Mouse (Mus musculus) cerebellum, postnatal 14 days (tissue): ENCODE measurements at regions not wholly inside any gene's neighbourhood (a gene's known extent, or its start where the extent isn't known, plus 50 kb on each side); places are given as distances from the start of the nearest gene placed in this dataset.

Source experiments
- DNase-seq, 2 experiments: peaks; one replicate each; pipeline ENCODE4 v3.0.0; 2021; ENCODE audit warnings: mixed read lengths in 2 of 2

DNA sequence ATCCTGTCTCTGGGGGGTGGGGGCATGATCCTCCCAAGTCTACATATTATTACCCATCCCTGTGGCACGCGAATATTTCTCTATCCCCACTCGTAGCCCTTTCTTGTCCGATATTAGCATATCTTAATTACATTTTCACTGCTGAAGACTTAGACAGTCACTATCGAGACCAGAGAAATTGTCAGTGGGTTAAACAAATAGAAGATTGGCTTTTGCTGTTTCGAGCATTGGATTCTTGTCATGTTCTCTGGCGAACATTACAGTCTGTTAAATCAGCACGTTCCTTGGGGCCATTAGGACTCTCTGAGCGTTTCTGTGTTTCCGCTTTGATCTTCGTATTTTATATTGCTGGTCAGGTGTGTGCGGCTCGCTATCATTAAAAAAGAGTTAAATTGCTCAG lies 129.6 kb upstream of the Psmd7 start:
- no peak for DNase-seq

DNA sequence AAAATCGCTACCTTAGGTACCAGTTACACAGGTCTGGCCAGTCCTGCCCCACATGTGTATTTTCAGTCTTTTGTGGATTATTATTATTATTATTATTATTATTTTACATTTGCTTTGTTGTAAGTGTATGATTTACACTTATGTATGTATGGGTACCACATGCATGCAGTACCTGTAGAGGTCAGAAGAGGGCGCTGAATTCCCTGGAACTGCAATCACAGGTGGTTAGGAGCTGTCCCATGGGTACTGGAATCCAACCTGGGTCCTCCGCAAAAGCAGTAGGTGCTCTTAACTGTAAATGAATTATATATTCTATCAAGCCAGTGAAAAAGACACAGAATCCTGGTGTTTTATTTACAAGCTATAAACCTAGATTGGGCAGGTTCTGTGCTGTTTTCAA lies 131.4 kb upstream of the Psmd7 start:
- peak in 1 of 2 experiments; percentile 11 for DNase-seq

DNA sequence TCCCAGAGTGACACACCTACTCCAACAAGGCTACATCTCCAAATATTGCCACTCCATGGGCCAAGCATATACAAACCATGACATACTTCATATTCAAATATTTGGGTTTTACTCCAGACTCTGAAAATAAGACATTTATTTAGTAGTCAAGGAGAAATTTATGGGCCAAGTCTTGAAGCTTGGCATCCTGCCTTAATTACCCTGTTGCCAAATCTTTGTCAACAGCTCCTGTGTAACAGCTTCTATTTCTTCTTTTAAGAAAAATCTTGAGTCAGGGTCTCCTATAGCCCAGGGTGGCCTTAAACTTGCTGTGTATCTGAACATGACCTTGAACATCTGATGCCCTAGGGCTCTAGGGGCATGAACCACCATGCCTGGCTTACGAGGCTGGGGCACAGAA lies 138.5 kb upstream of the Psmd7 start:
- no peak for DNase-seq

DNA sequence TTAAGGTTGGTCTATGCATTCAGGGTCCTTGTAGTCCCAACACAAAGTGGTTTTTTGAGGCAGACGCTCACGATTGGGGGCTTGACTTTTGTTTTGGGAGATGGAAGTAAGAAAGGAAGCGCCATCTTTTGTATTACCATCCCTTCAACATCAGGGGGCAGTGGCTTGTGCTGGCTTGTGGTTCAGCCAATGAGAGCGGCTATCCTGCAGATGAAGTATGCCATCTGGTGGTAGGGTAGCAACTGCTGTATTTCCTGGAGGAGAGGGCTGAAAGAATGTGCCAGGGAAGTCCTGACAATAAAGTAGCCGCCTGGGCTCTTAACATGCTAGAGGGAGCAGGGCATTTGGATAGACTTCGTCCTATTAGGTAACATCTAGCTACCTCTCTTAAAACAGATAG lies 139.0 kb upstream of the Psmd7 start:
- DNase-seq, result no peak

DNA sequence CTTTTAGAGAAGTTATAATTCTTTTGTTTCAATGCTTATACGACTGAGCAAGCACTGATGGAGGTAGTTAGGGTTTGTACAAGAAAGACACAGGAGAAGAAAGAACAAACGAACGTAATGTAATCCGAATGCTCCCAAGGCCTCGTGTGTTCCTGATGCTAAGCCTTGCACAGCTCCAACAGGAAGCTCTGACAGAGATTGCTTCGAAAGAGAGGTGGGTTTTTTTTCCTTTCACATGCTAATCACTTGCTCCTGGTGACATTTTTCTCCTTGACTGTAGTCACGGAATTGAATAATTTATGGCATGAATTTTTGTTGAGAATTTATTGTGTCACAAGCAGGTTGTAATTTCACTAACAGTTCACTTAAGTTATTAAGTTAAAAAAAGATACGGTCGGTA lies 150.8 kb upstream of the Psmd7 start:
- DNase-seq, result no peak

DNA sequence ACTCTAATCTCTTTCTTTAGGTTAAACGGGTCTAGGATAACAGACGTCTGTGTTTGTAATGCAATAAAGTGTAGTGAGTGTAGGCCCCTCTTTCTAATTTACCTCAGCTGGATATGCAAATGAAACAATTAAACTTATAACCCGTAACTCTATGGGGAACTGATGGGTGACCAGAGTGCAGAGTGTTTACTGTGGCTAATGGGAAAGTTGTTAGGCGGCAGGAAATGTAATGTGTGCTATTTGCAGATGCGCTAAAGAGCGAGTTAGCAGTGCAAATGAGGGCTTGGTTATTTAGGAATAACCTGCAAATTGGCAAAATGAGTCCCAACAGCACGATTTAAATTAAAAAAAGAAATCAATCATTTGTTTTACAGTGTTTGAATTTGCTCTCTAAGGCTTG lies 168.8 kb upstream of the Psmd7 start:
- no peak for DNase-seq

DNA sequence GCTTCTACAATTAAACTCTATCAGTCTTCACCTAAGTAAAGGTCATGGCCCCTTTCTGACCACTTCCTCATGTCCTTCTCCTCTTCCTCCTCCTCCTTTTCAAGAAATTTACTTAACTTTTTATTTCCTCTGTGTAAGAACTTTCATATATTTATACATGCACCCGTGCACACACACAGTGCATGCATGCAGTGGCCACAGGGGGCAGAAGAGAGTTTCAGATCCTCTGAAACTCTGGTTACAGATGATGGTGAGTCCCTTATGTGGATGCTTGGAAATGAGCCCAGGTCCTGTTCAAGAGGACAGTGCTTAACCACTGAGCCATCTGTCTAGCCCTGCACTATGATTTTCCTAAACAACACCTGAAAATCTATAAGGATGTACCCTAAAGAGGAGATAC lies 170.4 kb upstream of the Psmd7 start:
- peak in 1 of 2 experiments; percentile 5 for DNase-seq

DNA sequence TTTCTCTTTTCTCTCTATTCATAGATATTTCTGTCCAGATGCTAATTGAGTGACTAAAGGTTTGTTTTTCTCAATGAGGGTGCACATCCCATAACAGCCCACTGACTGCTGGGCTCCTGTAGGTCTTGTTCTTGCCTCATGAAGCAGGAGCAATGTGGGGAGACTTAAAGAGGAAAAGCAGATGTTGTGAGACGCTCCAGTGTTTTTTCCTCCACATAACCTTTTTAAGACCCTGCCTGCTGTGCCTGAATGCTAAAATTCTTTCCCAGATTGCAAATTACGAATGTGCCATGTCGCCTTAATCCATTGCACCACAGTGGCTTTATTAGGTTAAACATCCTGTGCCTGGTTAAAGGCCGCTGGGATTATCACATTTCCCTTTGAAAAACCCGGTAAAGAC lies 165.5 kb upstream of the Zfhx3 start:
- DNase-seq, result no peak

DNA sequence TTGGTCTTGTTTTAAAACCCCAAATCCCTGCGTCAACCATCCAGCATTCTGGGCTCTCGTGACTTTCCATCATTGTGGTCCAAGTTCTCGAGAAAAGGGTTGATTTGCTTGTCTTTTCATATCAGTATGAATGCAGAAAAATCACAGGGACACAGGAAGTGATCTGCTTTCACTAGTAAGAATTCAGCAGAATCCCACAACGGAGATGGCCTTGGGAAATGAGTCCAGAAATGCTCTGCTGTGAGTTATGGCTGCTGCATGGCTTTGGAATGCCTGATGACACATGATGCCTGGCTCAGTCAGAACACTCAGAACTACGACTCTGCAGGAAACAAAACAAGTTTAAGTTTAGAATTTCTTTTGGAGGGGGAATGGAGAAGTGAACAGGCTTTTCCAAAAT lies 156.7 kb upstream of the Zfhx3 start:
- no peak for DNase-seq

DNA sequence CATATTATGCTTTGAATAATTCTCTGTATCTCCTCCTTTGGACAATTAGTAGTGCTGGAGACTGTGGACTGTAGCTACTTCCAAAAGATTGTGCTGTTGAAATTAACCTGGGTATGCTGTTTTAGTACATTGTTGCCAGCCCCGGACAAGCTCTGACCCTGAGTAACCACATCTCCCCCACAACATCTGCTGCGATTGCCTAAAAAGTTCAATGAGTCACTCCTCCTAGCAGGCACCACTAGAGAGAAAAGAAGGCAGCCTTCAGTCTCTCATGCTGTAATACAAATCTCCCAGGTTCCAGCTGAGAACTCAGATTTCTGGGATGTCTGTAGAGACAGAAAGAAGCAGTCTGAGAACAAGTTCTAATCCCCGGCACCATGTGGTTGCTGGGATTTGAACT lies 150.2 kb upstream of the Zfhx3 start:
- no peak for DNase-seq

DNA sequence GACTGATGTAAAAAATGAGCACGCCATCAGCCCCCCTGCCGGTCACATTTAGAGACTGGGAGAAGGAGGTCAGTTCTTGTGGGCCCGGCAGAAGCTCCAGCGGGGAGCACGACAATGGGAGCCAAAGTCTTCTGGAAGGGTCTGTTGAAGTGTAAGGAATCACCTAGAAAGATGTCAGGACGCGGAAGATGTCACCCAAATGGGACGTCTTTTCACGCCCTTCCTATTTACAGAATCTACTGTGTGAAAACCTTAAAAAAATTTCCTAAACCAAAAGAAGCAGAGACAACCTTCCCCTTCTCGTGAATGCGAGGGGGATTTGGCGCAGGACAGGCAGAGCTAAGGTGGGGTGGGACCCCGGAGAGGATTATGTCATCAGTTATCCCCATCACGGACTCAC lies 127.5 kb upstream of the Zfhx3 start:
- no peak for DNase-seq

DNA sequence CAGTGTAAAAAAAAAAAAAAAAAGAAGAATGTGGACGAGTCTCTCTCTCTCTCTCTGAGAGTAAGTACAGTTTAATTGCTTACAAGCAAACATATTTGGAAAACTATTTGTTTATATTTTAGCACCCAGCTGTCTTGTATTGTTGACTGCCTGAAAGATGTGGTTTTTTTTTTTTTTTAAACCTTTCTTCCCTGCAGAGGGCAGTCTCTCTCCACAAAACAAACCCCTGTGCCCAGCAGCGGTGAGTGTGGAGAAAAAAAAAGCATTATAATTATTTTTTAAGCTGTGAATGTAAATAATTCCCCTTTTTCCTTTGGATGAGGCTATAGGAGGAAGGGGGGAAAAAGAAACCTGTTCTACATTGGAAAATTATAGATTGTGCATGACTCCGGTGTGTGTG lies 126.7 kb upstream of the Zfhx3 start:
- DNase-seq, result peak; percentile 15 to 21

DNA sequence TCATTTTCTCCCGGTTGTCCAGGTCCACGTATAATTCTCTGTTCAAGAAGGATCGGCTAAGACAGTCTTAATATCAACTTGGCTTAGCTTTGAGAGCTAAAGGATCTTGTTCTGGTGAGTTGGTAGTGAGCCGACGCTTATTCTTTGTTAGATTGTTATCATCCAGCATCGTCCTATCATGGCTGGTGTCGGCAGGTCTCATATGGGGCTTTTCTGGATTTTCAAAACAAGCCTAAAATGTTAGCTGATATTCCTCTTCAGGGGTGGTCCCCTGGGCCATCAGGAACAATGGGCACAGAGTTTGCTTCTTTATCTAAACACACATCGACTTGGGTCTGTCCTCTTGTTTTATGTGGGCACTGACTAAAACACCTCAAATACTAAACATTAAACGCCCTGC lies 124.6 kb upstream of the Zfhx3 start:
- no peak for DNase-seq

DNA sequence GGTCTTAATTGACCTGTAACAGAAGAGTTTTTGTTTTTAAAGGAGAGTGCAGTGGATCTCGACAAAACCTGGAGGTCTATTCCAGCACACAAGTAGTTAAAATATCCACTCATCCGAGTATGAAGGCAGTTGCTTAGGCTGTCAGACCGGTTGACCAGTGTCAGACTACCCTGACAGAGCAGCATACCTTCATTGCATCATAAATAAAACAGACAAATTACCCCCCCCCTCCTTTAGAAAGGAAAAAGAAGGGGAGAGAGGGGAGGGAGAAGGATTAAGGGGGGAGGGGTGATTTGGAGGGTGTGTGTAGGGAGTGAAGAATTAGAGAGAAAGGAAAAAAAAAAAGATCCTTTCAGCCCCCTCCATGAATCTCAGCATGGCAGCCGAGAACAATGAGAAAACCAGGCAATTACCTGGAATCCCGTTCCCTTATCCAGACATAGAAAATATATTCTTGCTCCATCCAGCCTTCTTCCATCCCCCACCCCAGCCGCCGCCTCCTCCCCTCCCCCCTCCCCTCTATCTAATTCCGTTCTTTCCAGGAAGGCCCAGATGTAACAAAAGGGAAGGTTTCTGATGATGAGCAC lies 122.2 kb upstream of the Zfhx3 start:
- DNase-seq, result no peak

DNA sequence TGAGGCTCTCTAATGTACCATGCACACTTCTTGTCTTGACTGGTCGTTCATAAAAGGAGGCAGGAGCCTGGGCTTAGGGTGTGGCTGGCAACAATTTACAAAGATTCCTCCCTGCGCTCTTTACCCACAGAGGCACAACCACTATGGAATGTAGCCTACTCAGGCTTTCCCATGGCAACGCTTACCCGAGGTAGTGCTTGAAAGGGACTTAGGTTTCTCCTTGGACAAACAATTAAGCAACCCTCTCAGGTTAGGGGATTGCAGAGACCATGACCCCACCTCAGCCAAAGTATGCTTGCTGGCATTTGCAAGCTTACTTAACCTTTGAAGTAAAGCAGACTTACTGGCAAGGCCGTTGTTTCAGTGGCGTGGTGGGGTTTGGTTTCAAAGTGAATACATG lies 120.9 kb upstream of the Zfhx3 start:
- no peak for DNase-seq

DNA sequence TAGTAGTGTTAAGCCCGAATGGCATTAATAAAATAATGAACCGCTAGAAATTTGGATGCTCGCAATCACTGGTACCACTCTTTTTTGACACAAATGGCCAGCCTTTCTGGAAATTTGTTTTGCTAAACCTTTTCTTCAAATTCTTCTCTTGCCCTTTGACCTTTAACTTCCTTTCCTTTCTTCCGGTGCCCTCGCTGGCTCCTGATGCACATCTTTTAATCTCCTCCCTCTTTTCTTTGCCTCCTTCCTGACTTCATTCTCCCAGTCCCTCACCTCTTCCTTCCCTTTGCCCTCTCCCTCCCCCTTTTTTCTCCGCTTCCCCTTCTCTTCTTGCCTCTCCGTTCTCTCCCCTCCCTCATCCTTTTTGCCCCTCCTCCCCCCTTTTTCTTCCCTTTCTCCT lies 118.3 kb upstream of the Zfhx3 start:
- DNase-seq, result no peak

DNA sequence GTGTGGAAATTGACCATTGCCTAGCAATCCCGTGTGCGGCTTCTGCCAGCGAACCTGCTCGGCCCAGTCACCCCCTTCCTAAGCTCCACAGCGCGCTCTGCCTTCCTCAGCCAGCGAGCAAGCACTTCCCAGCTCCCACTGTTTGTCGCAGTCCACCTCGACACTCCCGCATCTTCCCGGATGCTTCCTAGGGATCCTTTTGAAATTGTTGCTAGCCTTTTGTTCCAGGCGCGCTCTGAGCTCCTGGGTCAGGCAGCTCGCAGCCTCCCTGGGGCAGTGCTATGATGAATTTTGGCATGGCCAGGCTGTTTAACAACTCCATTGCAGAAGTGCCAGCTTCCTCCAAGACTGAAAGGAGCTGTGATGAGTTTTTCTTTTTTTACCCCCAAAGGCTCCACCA lies 117.8 kb upstream of the Zfhx3 start:
- DNase-seq, result peak; percentile 17 to 37

DNA sequence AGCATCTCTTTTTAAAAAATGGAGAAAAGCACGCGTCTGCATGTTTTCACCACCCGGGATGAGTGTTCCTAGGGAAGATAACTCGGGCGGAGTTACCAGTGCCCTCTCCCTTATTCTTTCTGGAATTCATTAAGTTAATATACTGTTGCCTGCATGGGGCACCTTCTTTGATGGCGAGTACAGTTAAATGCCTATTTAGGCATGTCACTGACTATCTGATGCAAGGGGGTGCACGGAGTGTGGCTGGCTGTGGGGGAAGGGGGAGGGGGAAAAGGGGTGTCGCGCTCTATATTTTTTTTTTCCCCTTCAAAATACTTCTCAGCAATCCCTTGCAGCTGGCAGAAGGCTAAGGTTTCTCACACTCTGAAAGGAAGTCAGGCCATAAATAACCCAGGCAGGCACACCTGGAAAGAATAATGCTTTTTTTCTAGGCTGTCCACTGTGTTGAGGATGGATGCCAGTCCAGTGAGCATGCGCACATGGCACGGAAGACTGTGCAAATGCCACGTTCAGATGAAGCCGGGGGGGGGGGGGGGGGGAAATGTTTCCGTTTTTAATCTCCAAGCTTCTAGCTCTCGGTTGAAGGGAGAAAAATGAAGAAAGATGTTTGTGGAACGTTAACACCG lies 114.8 kb upstream of the Zfhx3 start:
- no peak for DNase-seq

DNA sequence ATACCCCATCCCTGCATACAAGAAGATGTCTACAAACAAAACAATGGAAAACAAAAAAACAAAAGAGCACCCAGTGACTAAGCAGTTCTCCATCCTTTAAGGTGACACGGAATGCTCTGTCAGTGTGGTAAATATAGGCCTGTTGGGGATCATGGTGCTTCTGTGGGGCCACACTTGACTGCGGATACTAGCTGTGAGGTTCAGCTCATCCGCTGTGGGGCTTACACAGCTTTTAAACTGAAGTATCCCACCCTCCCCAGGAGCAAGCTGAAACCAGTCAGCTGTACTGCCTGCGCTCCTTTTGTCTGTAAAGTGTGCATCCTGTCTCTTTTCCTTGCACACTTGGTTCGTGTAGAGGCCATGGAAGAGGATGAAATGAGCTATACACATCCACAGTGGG lies 113.9 kb upstream of the Zfhx3 start:
- no peak for DNase-seq

DNA sequence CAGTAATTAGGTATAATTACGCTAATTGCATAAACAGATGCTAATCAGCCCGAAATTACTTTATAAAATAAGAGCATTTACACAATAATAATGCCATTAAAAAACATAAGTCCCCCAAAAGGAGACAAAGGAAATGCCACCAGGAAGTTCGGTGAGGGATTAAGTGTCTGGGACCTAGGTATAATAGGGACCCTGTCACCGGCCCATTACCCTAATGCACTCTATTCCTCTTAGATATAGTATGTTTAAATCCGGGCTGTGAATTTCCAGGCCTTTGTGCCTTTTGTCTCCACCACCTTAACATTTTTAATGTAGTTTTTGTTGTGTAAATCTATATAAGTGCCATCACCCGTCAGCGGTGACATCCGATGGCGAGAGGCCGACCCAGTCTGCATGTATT lies 109.0 kb upstream of the Zfhx3 start:
- no peak for DNase-seq

DNA sequence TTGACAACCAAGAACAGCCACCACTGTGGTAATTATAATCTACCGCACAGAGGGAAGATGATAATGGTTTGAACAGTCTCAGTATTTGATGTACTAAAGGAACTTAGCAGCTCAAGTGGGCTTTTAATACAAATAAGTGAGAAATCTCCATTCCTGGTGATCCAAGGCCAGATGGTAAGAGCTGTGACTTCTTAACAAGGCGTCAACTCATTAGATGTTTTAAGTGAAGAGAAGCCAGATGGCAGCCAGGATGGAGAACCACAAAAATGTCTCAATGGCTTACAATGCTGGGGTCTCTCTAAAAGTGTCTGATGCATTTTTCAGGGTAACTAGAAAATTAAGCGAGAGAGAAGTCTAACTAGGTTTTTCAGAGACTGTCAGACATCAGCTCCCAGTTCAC lies 96.3 kb upstream of the Zfhx3 start:
- DNase-seq, result no peak

DNA sequence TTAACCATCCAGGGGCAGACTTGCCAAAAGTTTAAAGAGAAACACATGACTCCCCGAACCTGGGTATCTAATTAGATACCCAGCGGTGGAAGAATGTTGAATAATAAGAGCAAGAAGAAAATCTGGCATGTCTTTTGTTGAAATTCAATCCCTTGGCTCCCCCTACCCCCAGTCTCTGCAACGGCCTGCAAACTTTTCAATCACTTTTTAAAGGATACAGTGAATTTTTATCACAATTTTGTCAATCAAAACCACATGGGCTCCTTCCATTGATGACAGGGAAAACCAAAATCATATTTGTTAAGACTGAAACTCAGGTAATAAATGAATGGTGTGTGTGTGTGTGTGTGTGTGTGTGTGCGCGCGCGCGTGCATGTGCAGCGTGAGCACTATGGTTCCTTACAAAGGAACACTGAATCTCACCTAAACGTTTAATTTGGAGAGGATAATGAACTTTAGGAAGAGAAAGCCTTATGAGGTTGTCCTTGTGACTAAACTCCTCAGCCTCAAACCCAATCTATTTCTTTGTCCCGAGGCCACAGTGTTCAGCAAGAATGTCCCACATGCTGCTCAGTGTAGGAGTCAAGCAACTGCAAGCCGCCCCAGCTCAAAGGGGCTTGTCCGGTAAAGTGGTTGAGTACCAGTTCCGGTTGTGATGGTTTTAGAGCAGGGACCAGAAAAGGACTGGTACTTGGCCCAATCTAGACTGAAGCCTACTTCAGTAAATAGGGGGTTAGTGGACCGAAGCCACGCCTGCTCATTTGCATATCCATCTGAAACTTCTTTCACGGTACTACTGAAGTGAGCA lies 91.0 kb upstream of the Zfhx3 start:
- DNase-seq, result no peak

DNA sequence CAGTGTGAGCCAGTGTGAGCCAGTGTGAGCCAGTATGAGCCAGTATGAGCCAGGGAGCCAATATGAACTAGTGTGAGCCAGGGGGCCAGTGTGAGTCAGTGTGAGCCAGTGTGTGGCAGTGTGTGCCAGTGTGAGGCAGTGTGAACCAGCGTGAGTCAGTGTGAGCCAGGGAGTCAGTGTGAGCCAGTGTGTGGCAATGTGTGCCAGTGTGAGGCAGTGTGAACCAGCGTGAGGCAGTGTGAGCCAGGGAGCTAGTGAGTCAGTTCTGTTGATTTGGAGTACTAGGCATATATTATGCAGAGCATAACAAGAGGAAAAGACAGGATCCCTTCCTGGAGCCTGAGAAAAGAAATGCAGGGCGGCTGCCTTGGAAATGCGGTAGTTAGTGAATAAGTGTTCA lies 82.7 kb upstream of the Zfhx3 start:
- no peak for DNase-seq

DNA sequence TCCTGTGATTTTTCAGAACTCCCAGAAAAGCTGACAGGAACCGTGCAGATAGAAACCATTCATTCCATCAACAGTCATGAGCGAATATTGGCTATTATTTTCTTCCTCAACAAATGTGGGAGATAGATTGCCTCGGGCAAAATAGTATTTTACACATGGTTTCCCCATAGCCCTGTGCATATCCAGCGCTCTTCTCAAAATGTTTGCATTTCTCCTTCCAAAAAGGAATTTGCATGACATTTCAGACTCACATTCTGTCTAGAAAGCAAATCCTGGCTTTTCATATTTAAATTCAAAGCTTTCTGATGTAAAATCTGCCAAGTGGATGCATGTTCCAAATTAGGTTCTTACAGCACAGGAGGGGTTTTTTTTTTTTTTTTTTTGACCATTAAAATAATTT lies 82.2 kb upstream of the Zfhx3 start:
- no peak for DNase-seq
